Mouse (Mus musculus): ENCODE results near the gene Wdr81.

DNA sequence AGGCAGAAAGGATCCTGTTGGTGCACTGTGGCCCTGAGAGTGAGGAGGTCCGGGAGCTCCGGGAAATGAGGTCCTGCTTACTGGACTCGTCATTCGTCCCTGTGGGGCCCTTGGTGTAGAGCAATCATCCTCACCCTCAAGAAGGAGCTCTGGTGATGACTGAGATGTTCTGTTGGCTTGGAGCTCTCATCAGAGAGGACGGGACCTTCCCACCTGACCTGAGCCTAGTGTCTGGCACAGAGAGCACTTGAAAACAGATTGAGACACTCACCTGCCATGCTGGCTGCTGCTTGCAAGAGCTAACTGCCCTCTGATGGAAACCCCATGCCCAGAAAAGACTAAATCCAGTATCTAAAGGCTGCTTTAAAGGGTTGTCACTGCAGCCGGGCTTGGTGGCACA, 49.7 kb downstream of the Wdr81 start:
- TF ChIP-seq POLR2A (IDR thresholded peaks at IDR 0.05; ENCODE audit: insufficient read length, low read depth) (no peak), POLR2AphosphoS2 (IDR thresholded peaks at IDR 0.05; ENCODE audit: insufficient read length, low read depth) (no peak), MAX (IDR thresholded peaks at IDR 0.05; ENCODE audit: low read depth) (no peak), E2F4 (IDR thresholded peaks at IDR 0.05; ENCODE audit: insufficient read depth) (no peak), TCF12 (IDR thresholded peaks at IDR 0.05; ENCODE audit: insufficient read depth, poor library complexity, severe bottlenecking) (no peak), TCF3 (IDR thresholded peaks at IDR 0.05; ENCODE audit: insufficient read length, low read depth) (no peak), USF1 (IDR thresholded peaks at IDR 0.05; ENCODE audit: low read depth) (no peak), SRF (IDR thresholded peaks at IDR 0.05; ENCODE audit: control insufficient read depth, insufficient read length, low read depth) (no peak), REST (IDR thresholded peaks at IDR 0.05; ENCODE audit: insufficient read depth, insufficient read length) (no peak), MYOG (IDR thresholded peaks at IDR 0.05; ENCODE audit: control insufficient read depth in 1 of 3, insufficient read depth in 1 of 3, insufficient read length in 2 of 3, low read depth in 2 of 3) (no peak), MYOD1 (IDR thresholded peaks at IDR 0.05; ENCODE audit: control insufficient read depth in 1 of 3, insufficient read length in 2 of 3, low read depth in 2 of 3) (no peak), CEBPB (IDR thresholded peaks at IDR 0.05; ENCODE audit: insufficient read depth, poor library complexity, severe bottlenecking) (no peak)
